In genomic region chr17:31420658-31421057, GRCm38 (mm10) we compare ENCODE assay signal across 21 mouse cellular contexts. TPM values are rescaled to one million over a fixed set of nuclear protein-coding genes. Genes with fewer than 3 reads are reported as not detected.
DNase-seq lines count a peak whose midpoint lies in the region; ATAC-seq and TF ChIP-seq lines count a peak whose summit lies in the region.
"Had no signal": no experiment of that assay in that cellular context is flagged by ENCODE, and none has a peak within 500 bp of the region (broad histone marks: within the 10 kb centered on the region; RNA-seq: fewer than 3 reads in every experiment).

No protein-coding gene starts in this region.

- ATAC-seq in forebrain, embryonic 15.5 days (replicated peaks) = no peak
- no peak for ATAC-seq in forebrain, embryonic 11.5 days (replicated peaks; ENCODE audit: low FRiP score)
- ATAC-seq in heart, postnatal 0 days (ENCODE audit: insufficient read depth, low read depth) = no peak
- ATAC-seq in kidney, postnatal 0 days (replicated peaks; ENCODE audit: low FRiP score, low read depth) = no peak
- no peak for ATAC-seq in midbrain, postnatal 0 days (ENCODE audit: low FRiP score)

- H3K4me1 ChIP-seq in forebrain, embryonic 15.5 days = peaks cover 20% of the 10 kb centered on the region
- H3K4me1 ChIP-seq in forebrain, embryonic 11.5 days (replicated peaks; ENCODE audit: control insufficient read depth, insufficient read depth, low read length) = no peaks in the 10 kb centered on the region; the same call in 1 of the 2 replicates
- peaks cover 30% of the 10 kb centered on the region for H3K4me1 ChIP-seq in heart, postnatal 0 days (ENCODE audit: control insufficient read depth, insufficient read depth)
- H3K4me1 ChIP-seq in kidney, postnatal 0 days (replicated peaks; ENCODE audit: insufficient read depth, low read length) = 0 out of 2 replicates have a peak, but pooled peaks cover 6% of the 10 kb centered on the region
- no peaks in the 10 kb centered on the region for H3K4me1 ChIP-seq in kidney, adult 2 months (ENCODE audit: control insufficient read depth, insufficient read depth, low read length)
- H3K4me1 ChIP-seq in midbrain, postnatal 0 days (ENCODE audit: insufficient read depth, low read length) = no peaks in the 10 kb centered on the region; the same call in 1 of the 2 replicates
- H3K4me1 ChIP-seq in midbrain, embryonic 10.5 days = peaks cover 35% of the 10 kb centered on the region

- no peaks in the 10 kb centered on the region for H3K27me3 ChIP-seq in forebrain, embryonic 15.5 days
- no peaks in the 10 kb centered on the region for H3K27me3 ChIP-seq in forebrain, embryonic 11.5 days (ENCODE audit: control insufficient read depth, insufficient read depth, low read length)
- no peaks in the 10 kb centered on the region for H3K27me3 ChIP-seq in heart, postnatal 0 days (ENCODE audit: control insufficient read depth, insufficient read depth, low read length)
- H3K27me3 ChIP-seq in kidney, postnatal 0 days (ENCODE audit: insufficient read depth, low read length) = no peaks in the 10 kb centered on the region
- no peaks in the 10 kb centered on the region for H3K27me3 ChIP-seq in kidney, adult 2 months (replicated peaks; ENCODE audit: control insufficient read depth, insufficient read depth, low read length)
- H3K27me3 ChIP-seq in midbrain, postnatal 0 days (ENCODE audit: insufficient read depth, low read length) = no peaks in the 10 kb centered on the region
- no peaks in the 10 kb centered on the region for H3K27me3 ChIP-seq in midbrain, embryonic 10.5 days (ENCODE audit: low read depth, poor library complexity, severe bottlenecking)
- H3K27me3 ChIP-seq: hindbrain, embryonic 15.5 days; neural tube, embryonic 15.5 days had no signal

- WGBS in forebrain, embryonic 15.5 days = 89% methylated on average over 16 of the region's 16 CpGs
- WGBS in forebrain, embryonic 11.5 days = 90% methylated on average over 16 of the region's 16 CpGs
- WGBS in heart, postnatal 0 days = 63% methylated on average over 16 of the region's 16 CpGs
- WGBS in kidney, postnatal 0 days = 73% methylated on average over 16 of the region's 16 CpGs
- 80% methylated on average over 16 of the region's 16 CpGs for WGBS in kidney, adult 2 months
- 87% methylated on average over 16 of the region's 16 CpGs for WGBS in midbrain, postnatal 0 days
- WGBS in midbrain, embryonic 10.5 days = 91% methylated on average over 16 of the region's 16 CpGs

- no peaks in the 10 kb centered on the region for H3K9me3 ChIP-seq in forebrain, embryonic 15.5 days
- no peaks in the 10 kb centered on the region for H3K9me3 ChIP-seq in forebrain, embryonic 11.5 days (ENCODE audit: control insufficient read depth, low read length)
- no peaks in the 10 kb centered on the region for H3K9me3 ChIP-seq in heart, postnatal 0 days (replicated peaks; ENCODE audit: control insufficient read depth, low read length)
- H3K9me3 ChIP-seq in kidney, postnatal 0 days (replicated peaks; ENCODE audit: low read length) = no peaks in the 10 kb centered on the region
- no peaks in the 10 kb centered on the region for H3K9me3 ChIP-seq in midbrain, postnatal 0 days (ENCODE audit: low read length)
- H3K9me3 ChIP-seq in midbrain, embryonic 10.5 days (replicated peaks) = no peaks in the 10 kb centered on the region
- H3K9me3 ChIP-seq: forebrain, embryonic 12.5 days; hindbrain, embryonic 15.5 days; neural tube, embryonic 15.5 days had no signal

- no peak overlapping the region for H3K4me3 ChIP-seq in forebrain, embryonic 15.5 days
- no peak overlapping the region for H3K4me3 ChIP-seq in forebrain, embryonic 11.5 days (ENCODE audit: low read depth, low read length)
- no peak overlapping the region for H3K4me3 ChIP-seq in heart, postnatal 0 days (ENCODE audit: low read depth, low read length)
- no peak overlapping the region for H3K4me3 ChIP-seq in kidney, postnatal 0 days (replicated peaks; ENCODE audit: low read depth, low read length)
- no peak overlapping the region for H3K4me3 ChIP-seq in kidney, adult 2 months (ENCODE audit: insufficient read depth, low read depth, low read length)
- no peak overlapping the region for H3K4me3 ChIP-seq in midbrain, postnatal 0 days (ENCODE audit: low read depth, low read length)
- no peak overlapping the region for H3K4me3 ChIP-seq in midbrain, embryonic 10.5 days
- H3K4me3 ChIP-seq: forebrain, embryonic 12.5 days; hindbrain, embryonic 15.5 days; neural tube, embryonic 15.5 days had no signal

- H3K9ac ChIP-seq in forebrain, embryonic 15.5 days (replicated peaks) = no peak overlapping the region
- no peak overlapping the region for H3K9ac ChIP-seq in forebrain, embryonic 11.5 days (ENCODE audit: low read length)
- H3K9ac ChIP-seq in heart, postnatal 0 days (replicated peaks; ENCODE audit: low read depth, low read length) = no peak overlapping the region
- H3K9ac ChIP-seq in kidney, postnatal 0 days (ENCODE audit: low read depth, low read length) = no peak overlapping the region
- no peak overlapping the region for H3K9ac ChIP-seq in midbrain, postnatal 0 days (replicated peaks; ENCODE audit: low read length, poor library complexity, severe bottlenecking)
- H3K9ac ChIP-seq: forebrain, embryonic 12.5 days; hindbrain, embryonic 15.5 days; neural tube, embryonic 15.5 days had no signal

- peak overlapping the region; percentile 42; the same call in 1 of the 2 replicates for H3K27ac ChIP-seq in forebrain, embryonic 15.5 days (replicated peaks)
- H3K27ac ChIP-seq in forebrain, embryonic 11.5 days (ENCODE audit: low read depth, low read length) = no peak overlapping the region
- H3K27ac ChIP-seq in heart, postnatal 0 days (ENCODE audit: low read depth) = 0 out of 2 replicates have a peak overlapping the region, but pooled peaks have one; percentile 16
- no peak overlapping the region for H3K27ac ChIP-seq in kidney, postnatal 0 days
- H3K27ac ChIP-seq in kidney, adult 2 months (ENCODE audit: insufficient read depth, low read depth, low read length) = no peak overlapping the region
- peak overlapping the region; percentile 26; the same call in 1 of the 2 replicates for H3K27ac ChIP-seq in midbrain, postnatal 0 days (ENCODE audit: low read depth, low read length)
- no peak overlapping the region for H3K27ac ChIP-seq in midbrain, embryonic 10.5 days (replicated peaks)
- H3K27ac ChIP-seq: forebrain, embryonic 12.5 days; hindbrain, embryonic 15.5 days; neural tube, embryonic 15.5 days had no signal

- TF ChIP-seq CTCF in heart, postnatal 0 days (IDR thresholded peaks at IDR 0.05; ENCODE audit: low read depth) = no peak
- TF ChIP-seq CTCF in kidney, postnatal 0 days (IDR thresholded peaks at IDR 0.05; ENCODE audit: low read depth) = no peak
- no peak for TF ChIP-seq CTCF in kidney, adult 2 months (conservative IDR thresholded peaks at IDR 0.05; ENCODE audit: insufficient read depth, insufficient read length, low read depth, low read length)
- TF ChIP-seq CTCF in midbrain, postnatal 0 days (IDR thresholded peaks at IDR 0.05) = no peak

- no peak for DNase-seq in forebrain, embryonic 11.5 days (ENCODE audit: low spot score)
- DNase-seq in heart, postnatal 0 days (ENCODE audit: low spot score) = no peak
- no peak for DNase-seq in heart, adult 8-10 months (ENCODE audit: low spot score)
- DNase-seq in kidney, postnatal 0 days (ENCODE audit: low spot score) = peak; percentile 57
- DNase-seq in kidney, adult 2 months = no peak
- DNase-seq in midbrain, postnatal 0 days (ENCODE audit: low spot score) = no peak
- no peak for DNase-seq in midbrain, embryonic 10.5 days (ENCODE audit: low spot score)
- DNase-seq: adrenal gland, adult 2 months; cerebellum, adult 2 months; gastrocnemius, postnatal 25 days; kidney, postnatal 25 days; layer of hippocampus, adult 9-11 months; lung, adult 18-20 months; right cerebral cortex, postnatal 14 days; spleen, adult 18-20 months; thymus, adult 2 months had no signal

- TF ChIP-seq POLR2A in kidney, adult 2 months (IDR thresholded peaks at IDR 0.05; ENCODE audit: low read depth, low read length) = no peak

- H3K36me3 ChIP-seq in forebrain, embryonic 15.5 days = peaks cover 33% of the 10 kb centered on the region
- H3K36me3 ChIP-seq in forebrain, embryonic 11.5 days (ENCODE audit: control insufficient read depth, insufficient read depth, low read length) = no peaks in the 10 kb centered on the region
- no peaks in the 10 kb centered on the region for H3K36me3 ChIP-seq in heart, postnatal 0 days (replicated peaks; ENCODE audit: control insufficient read depth, insufficient read depth, low read length)
- H3K36me3 ChIP-seq in kidney, postnatal 0 days (ENCODE audit: insufficient read depth, low read length) = peaks cover 5% of the 10 kb centered on the region; the same call in 1 of the 2 replicates
- no peaks in the 10 kb centered on the region for H3K36me3 ChIP-seq in kidney, adult 2 months (ENCODE audit: control insufficient read depth, insufficient read depth, low read length)
- H3K36me3 ChIP-seq in midbrain, postnatal 0 days (ENCODE audit: insufficient read depth, low read length) = peaks cover 17% of the 10 kb centered on the region
- H3K36me3 ChIP-seq in midbrain, embryonic 10.5 days = peaks cover 15% of the 10 kb centered on the region; the same call in 1 of the 2 replicates

- no peak overlapping the region for H3K4me2 ChIP-seq in forebrain, embryonic 15.5 days (replicated peaks)
- no peak overlapping the region for H3K4me2 ChIP-seq in forebrain, embryonic 11.5 days (ENCODE audit: low read depth, low read length, severe bottlenecking)
- no peak overlapping the region for H3K4me2 ChIP-seq in heart, postnatal 0 days (ENCODE audit: low read depth, low read length)
- no peak overlapping the region for H3K4me2 ChIP-seq in kidney, postnatal 0 days (ENCODE audit: low read length)
- H3K4me2 ChIP-seq in midbrain, postnatal 0 days (ENCODE audit: low read depth, low read length, poor library complexity, severe bottlenecking) = no peak overlapping the region
- H3K4me2 ChIP-seq: forebrain, embryonic 12.5 days; hindbrain, embryonic 15.5 days; liver, embryonic 11.5 days; neural tube, embryonic 15.5 days had no signal

- TF ChIP-seq EP300 in heart, postnatal 0 days (IDR thresholded peaks at IDR 0.05; ENCODE audit: low read depth) = no peak

RNA-seq across cellular contexts. Expression of gene Pde9a, which starts 34.6 kb away (rescaled TPM):
- 58.4 and 59.6 TPM in 2 replicates for polyA plus RNA-seq in forebrain, embryonic 15.5 days (2015; fragmentation: Nextera tagmentation; extraction: Ambion mirVana)
- 30.4 and 33.7 TPM in 2 replicates for polyA plus RNA-seq in forebrain, embryonic 11.5 days (2014; fragmentation: Nextera tagmentation; extraction: Ambion mirVana)
- total RNA-seq in heart, postnatal 0 days (2014; rRNA removed; ENCODE audit: low replicate concordance) = 2.6 and 19.5 TPM in 2 replicates
- 5.7 and 6.6 TPM in 2 replicates for polyA plus RNA-seq in heart, postnatal 0 days (2015; fragmentation: Nextera tagmentation; extraction: Ambion mirVana)
- total RNA-seq in heart, adult 8-10 months (2022) = 1 to 10 TPM; 3.1 to 5.5 (median 4.2) TPM
- polyA plus RNA-seq in kidney, postnatal 0 days (2015; fragmentation: Nextera tagmentation; extraction: Ambion mirVana) = 31.9 and 36.8 TPM in 2 replicates
- 74.3 and 106 TPM in 2 replicates for polyA plus RNA-seq in kidney, adult 2 months (2012; rRNA removed)
- 27.3 and 40.2 TPM in 2 replicates for total RNA-seq in midbrain, postnatal 0 days (2014; rRNA removed)
- 32.2 and 36.4 TPM in 2 replicates for polyA plus RNA-seq in midbrain, postnatal 0 days (2015; fragmentation: Nextera tagmentation; extraction: Ambion mirVana)
- polyA plus RNA-seq in midbrain, embryonic 10.5 days (2016; fragmentation: Nextera tagmentation; extraction: Ambion mirVana) = 12.1 and 21.1 TPM in 2 replicates

Comparison
In these comparisons a context has a peak if more than half of its experiments do, and no peak if none do; other contexts are left out.
1. H3K27ac ChIP-seq: peak in forebrain, embryonic 15.5 days (single experiment), heart, postnatal 0 days (single experiment) and midbrain, postnatal 0 days (single experiment); none in forebrain, embryonic 11.5 days (single experiment), kidney, postnatal 0 days (single experiment), kidney, adult 2 months (single experiment) and midbrain, embryonic 10.5 days (single experiment).